Mouse (Mus musculus): Measurements from ENCODE around the gene Gprin2. TPM values are rescaled to one million over a fixed set of nuclear protein-coding genes. Genes with fewer than 3 reads are reported as not detected.

The Gprin2 gene
- 0.32 and 0.36 TPM in 2 replicates for polyA plus RNA-seq (2014; fragmentation: Nextera tagmentation; extraction: Ambion mirVana)

GRCm38 (mm10) chr14:34201231-34202035 is at the start of gene Gprin2:
Gene Gprin2, minus strand, starts transcription at chr14:34201653.
- Histone ChIP-seq H3K4me3 (ENCODE audit: low read depth, low read length) (peak within 1 kb of the TSS; percentile 67), H3K36me3 (replicated peaks; ENCODE audit: control insufficient read depth, insufficient read depth, low read depth, low read length) (no peaks in the 10 kb centered on the region), H3K4me1 (ENCODE audit: control insufficient read depth, insufficient read depth, low read length) (no peaks in the 10 kb centered on the region), H3K9me3 (replicated peaks; ENCODE audit: control insufficient read depth, low read length) (no peaks in the 10 kb centered on the region), H3K27ac (replicated peaks; ENCODE audit: low read depth, low read length) (no peak within 1 kb of the TSS), H3K4me2 (ENCODE audit: low read depth, low read length) (peak within 1 kb of the TSS; percentile 97), H3K9ac (replicated peaks; ENCODE audit: low read length) (peak within 1 kb of the TSS; percentile 64), H3K27me3 (ENCODE audit: control insufficient read depth, insufficient read depth, low read length) (peaks cover 2% of the 10 kb centered on the region; the same call in 1 of the 2 replicates)
- 3% methylated on average over 40 of the region's 52 CpGs for WGBS
- ATAC-seq (replicated peaks; ENCODE audit: insufficient number of reproducible peaks, low FRiP score, low TSS enrichment, low read depth) (peak; percentile 69), DNase-seq (ENCODE audit: low spot score) (peak; percentile 60)

GRCm38 (mm10) chr14:34240676-34241075 is 39.2 kb upstream of the Gprin2 start:
- Histone ChIP-seq H3K4me1 (ENCODE audit: control insufficient read depth, insufficient read depth, low read length) (no peaks in the 10 kb centered on the region), H3K36me3 (replicated peaks; ENCODE audit: control insufficient read depth, insufficient read depth, low read depth, low read length) (no peaks in the 10 kb centered on the region), H3K4me3 (ENCODE audit: low read depth, low read length) (no peak overlapping the region), H3K9me3 (replicated peaks; ENCODE audit: control insufficient read depth, low read length) (no peaks in the 10 kb centered on the region), H3K27me3 (ENCODE audit: control insufficient read depth, insufficient read depth, low read length) (no peaks in the 10 kb centered on the region), H3K9ac (replicated peaks; ENCODE audit: low read length) (no peak overlapping the region), H3K4me2 (ENCODE audit: low read depth, low read length) (no peak overlapping the region), H3K27ac (replicated peaks; ENCODE audit: low read depth, low read length) (no peak overlapping the region)
- DNase-seq (ENCODE audit: low spot score) (no peak), ATAC-seq (replicated peaks; ENCODE audit: insufficient number of reproducible peaks, low FRiP score, low TSS enrichment, low read depth) (no peak)
- 91% methylated on average over 6 of the region's 6 CpGs for WGBS

DNA sequence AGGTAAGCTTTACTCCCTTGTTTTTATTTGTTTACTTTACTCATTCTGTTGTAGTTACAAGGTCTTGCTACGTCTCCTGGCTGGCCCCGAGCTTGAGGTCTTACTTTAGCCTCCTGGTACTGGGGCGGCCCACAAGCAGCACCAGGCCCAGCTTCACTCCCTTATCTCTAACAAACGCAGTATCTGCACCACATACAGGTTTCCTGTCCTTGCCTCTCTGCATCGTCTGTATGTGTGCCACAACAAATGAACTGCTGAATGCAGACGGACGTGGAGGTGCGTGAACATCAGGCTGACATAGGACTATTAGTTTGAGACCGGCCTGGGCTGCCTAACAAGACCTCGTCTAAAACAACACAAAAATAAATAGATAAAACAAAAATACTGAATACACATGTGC is 38.8 kb upstream of the Gprin2 start:
- Histone ChIP-seq H3K9ac (replicated peaks; ENCODE audit: low read length) (no peak overlapping the region), H3K4me1 (ENCODE audit: control insufficient read depth, insufficient read depth, low read length) (no peaks in the 10 kb centered on the region), H3K4me2 (ENCODE audit: low read depth, low read length) (no peak overlapping the region), H3K9me3 (replicated peaks; ENCODE audit: control insufficient read depth, low read length) (no peaks in the 10 kb centered on the region), H3K4me3 (ENCODE audit: low read depth, low read length) (no peak overlapping the region), H3K27me3 (ENCODE audit: control insufficient read depth, insufficient read depth, low read length) (no peaks in the 10 kb centered on the region), H3K27ac (replicated peaks; ENCODE audit: low read depth, low read length) (no peak overlapping the region), H3K36me3 (replicated peaks; ENCODE audit: control insufficient read depth, insufficient read depth, low read depth, low read length) (no peaks in the 10 kb centered on the region)
- DNase-seq (ENCODE audit: low spot score) (no peak), ATAC-seq (replicated peaks; ENCODE audit: insufficient number of reproducible peaks, low FRiP score, low TSS enrichment, low read depth) (no peak)
- 85% methylated on average over 10 of the region's 10 CpGs for WGBS

- no peak overlapping the region for H3K27ac ChIP-seq (replicated peaks; ENCODE audit: low read depth, low read length)
- H3K9ac ChIP-seq (replicated peaks; ENCODE audit: low read length), result peak overlapping the region; percentile 40; the same call in 1 of the 2 replicates
- H3K36me3 ChIP-seq (replicated peaks; ENCODE audit: control insufficient read depth, insufficient read depth, low read depth, low read length), result no peaks in the 10 kb centered on the region
- 3% methylated on average over 16 of the region's 16 CpGs for WGBS
- peak overlapping the region; percentile 54 for H3K4me2 ChIP-seq (ENCODE audit: low read depth, low read length)
- ATAC-seq (replicated peaks; ENCODE audit: insufficient number of reproducible peaks, low FRiP score, low TSS enrichment, low read depth) (peak; percentile 99), DNase-seq (ENCODE audit: low spot score) (peak; percentile 91)
- peak overlapping the region; percentile 24 for H3K4me3 ChIP-seq (ENCODE audit: low read depth, low read length)
- no peaks in the 10 kb centered on the region for H3K27me3 ChIP-seq (ENCODE audit: control insufficient read depth, insufficient read depth, low read length)
- no peaks in the 10 kb centered on the region for H3K4me1 ChIP-seq (ENCODE audit: control insufficient read depth, insufficient read depth, low read length)
- no peaks in the 10 kb centered on the region for H3K9me3 ChIP-seq (replicated peaks; ENCODE audit: control insufficient read depth, low read length)
Observed at GRCm38 (mm10) chr14:34234630-34235380, 33.4 kb upstream of the Gprin2 start.

- Histone ChIP-seq H3K36me3 (replicated peaks; ENCODE audit: control insufficient read depth, insufficient read depth, low read depth, low read length) (no peaks in the 10 kb centered on the region), H3K4me1 (ENCODE audit: control insufficient read depth, insufficient read depth, low read length) (no peaks in the 10 kb centered on the region), H3K9me3 (replicated peaks; ENCODE audit: control insufficient read depth, low read length) (no peaks in the 10 kb centered on the region), H3K27ac (replicated peaks; ENCODE audit: low read depth, low read length) (no peak overlapping the region), H3K27me3 (ENCODE audit: control insufficient read depth, insufficient read depth, low read length) (no peaks in the 10 kb centered on the region), H3K9ac (replicated peaks; ENCODE audit: low read length) (no peak overlapping the region), H3K4me3 (ENCODE audit: low read depth, low read length) (no peak overlapping the region), H3K4me2 (ENCODE audit: low read depth, low read length) (no peak overlapping the region)
- WGBS, result 59% methylated on average over 4 of the region's 4 CpGs
- ATAC-seq (replicated peaks; ENCODE audit: insufficient number of reproducible peaks, low FRiP score, low TSS enrichment, low read depth) (no peak), DNase-seq (ENCODE audit: low spot score) (no peak)
Observed at GRCm38 (mm10) chr14:34233846-34234245, 32.4 kb upstream of the Gprin2 start.

DNA sequence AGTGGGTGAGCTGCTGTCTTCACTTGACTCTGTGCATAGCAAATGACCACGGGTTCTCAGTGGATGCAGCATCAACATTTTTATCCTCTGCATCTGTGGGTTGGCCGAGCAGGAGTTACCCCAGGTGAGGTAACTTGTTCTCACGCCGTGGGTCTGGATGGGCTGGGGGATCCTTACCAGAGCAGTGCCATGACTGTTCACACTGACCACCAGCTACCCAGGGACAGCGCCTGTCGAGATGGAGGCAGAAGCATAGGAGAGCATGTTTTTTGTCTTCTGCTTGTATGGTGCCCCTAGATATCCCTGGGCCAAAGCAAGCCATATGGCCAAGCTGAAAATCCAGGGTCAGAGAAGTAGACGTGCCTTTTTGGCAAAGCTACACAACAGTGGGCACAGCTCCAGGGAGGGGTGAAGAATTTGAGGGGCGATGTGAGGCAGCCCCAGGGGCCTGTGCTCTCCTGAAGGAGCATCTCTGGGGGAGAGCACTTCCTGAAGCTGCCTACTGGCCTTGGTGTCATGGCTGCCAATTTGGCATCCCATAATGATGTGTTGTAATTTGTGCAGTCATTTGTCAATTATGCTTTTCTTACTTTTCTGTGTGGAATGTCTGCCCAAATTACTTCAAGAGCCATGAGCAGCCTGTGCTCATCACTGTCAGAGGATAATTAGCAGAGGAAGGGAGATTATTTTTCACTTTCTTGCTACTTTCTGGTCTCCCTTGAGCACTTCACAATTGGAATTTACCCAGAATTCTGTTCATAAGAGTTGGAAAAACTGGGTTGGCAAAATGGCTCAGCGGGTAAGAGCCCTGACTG is 31.6 kb upstream of the Gprin2 start:
- Histone ChIP-seq H3K36me3 (replicated peaks; ENCODE audit: control insufficient read depth, insufficient read depth, low read depth, low read length) (no peaks in the 10 kb centered on the region), H3K27ac (replicated peaks; ENCODE audit: low read depth, low read length) (no peak overlapping the region), H3K4me2 (ENCODE audit: low read depth, low read length) (no peak overlapping the region), H3K9me3 (replicated peaks; ENCODE audit: control insufficient read depth, low read length) (no peaks in the 10 kb centered on the region), H3K9ac (replicated peaks; ENCODE audit: low read length) (no peak overlapping the region), H3K4me1 (ENCODE audit: control insufficient read depth, insufficient read depth, low read length) (no peaks in the 10 kb centered on the region), H3K4me3 (ENCODE audit: low read depth, low read length) (no peak overlapping the region), H3K27me3 (ENCODE audit: control insufficient read depth, insufficient read depth, low read length) (no peaks in the 10 kb centered on the region)
- no peak for DNase-seq (ENCODE audit: low spot score)
- no peak for ATAC-seq (replicated peaks; ENCODE audit: insufficient number of reproducible peaks, low FRiP score, low TSS enrichment, low read depth)
- 82% methylated on average over 9 of the region's 9 CpGs for WGBS

DNA sequence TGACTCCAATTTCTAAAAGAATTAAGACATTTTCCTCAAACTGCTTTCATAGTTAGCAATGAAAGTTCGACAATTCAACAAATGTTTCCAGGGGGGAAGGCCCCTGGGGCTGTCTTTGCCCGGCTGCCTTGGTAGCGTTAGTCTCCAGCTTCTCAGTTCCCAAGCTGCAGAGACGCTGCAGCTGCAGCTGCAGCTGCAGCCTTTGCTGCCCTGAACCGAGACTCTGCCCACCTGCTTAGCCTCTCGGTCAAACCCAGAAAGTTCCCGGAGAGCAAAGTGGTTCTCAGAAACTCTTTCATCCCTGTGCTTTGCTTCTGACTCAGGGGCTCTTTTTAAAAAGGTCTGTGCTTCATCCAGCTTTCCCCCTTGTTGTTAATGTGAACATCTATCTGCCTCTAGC is 30.9 kb upstream of the Gprin2 start:
- H3K27me3 ChIP-seq (ENCODE audit: control insufficient read depth, insufficient read depth, low read length), result no peaks in the 10 kb centered on the region
- no peak for ATAC-seq (replicated peaks; ENCODE audit: insufficient number of reproducible peaks, low FRiP score, low TSS enrichment, low read depth)
- no peak overlapping the region for H3K27ac ChIP-seq (replicated peaks; ENCODE audit: low read depth, low read length)
- H3K4me1 ChIP-seq (ENCODE audit: control insufficient read depth, insufficient read depth, low read length), result no peaks in the 10 kb centered on the region
- no peak for DNase-seq (ENCODE audit: low spot score)
- WGBS, result 45% methylated on average over 7 of the region's 7 CpGs
- no peak overlapping the region for H3K4me2 ChIP-seq (ENCODE audit: low read depth, low read length)
- no peaks in the 10 kb centered on the region for H3K9me3 ChIP-seq (replicated peaks; ENCODE audit: control insufficient read depth, low read length)
- H3K4me3 ChIP-seq (ENCODE audit: low read depth, low read length), result no peak overlapping the region
- no peak overlapping the region for H3K9ac ChIP-seq (replicated peaks; ENCODE audit: low read length)
- no peaks in the 10 kb centered on the region for H3K36me3 ChIP-seq (replicated peaks; ENCODE audit: control insufficient read depth, insufficient read depth, low read depth, low read length)
